Mouse (Mus musculus): ENCODE results near the gene Gramd1a. TPM values are rescaled to one million over a fixed set of nuclear protein-coding genes. Genes with fewer than 3 reads are reported as not detected.

The Gramd1a gene
- total RNA-seq, 2 experiments from 2014 or later: 25.6 to 31.4 TPM

GRCm38 (mm10) chr7:31125116-31125515 lies 30.6 kb downstream of the Gramd1a start:
- intact Hi-C loops (cut with DNase I): no loop called here
- no peak for DNase-seq

- DNase-seq: no peak
- intact Hi-C loops (cut with DNase I): no loop called here
Observed at GRCm38 (mm10) chr7:31124381-31124780, 31.3 kb downstream of the Gramd1a start.

- intact Hi-C loops (cut with DNase I): no loop called here
- no peak for DNase-seq
Observed at GRCm38 (mm10) chr7:31123697-31124096, 32.0 kb downstream of the Gramd1a start.

- no peak for DNase-seq
- intact Hi-C loops (cut with DNase I): no loop called here
Observed at GRCm38 (mm10) chr7:31122641-31123631, 32.8 kb downstream of the Gramd1a start.

- no peak for DNase-seq
- intact Hi-C loops (cut with DNase I): no loop called here
Observed at GRCm38 (mm10) chr7:31119556-31119955, 36.1 kb downstream of the Gramd1a start.

- intact Hi-C loops (cut with DNase I): no loop called here
- DNase-seq: peak; percentile 62 to 63
Observed at GRCm38 (mm10) chr7:31118486-31118885, 37.2 kb downstream of the Gramd1a start.

GRCm38 (mm10) chr7:31117465-31117864 lies 38.2 kb downstream of the Gramd1a start:
- intact Hi-C loops (cut with DNase I): no loop called here
- no peak for DNase-seq

GRCm38 (mm10) chr7:31116721-31117145 lies 39.0 kb downstream of the Gramd1a start:
- intact Hi-C loops (cut with DNase I): no loop called here

GRCm38 (mm10) chr7:31115587-31116043 lies 40.1 kb downstream of the Gramd1a start:
- DNase-seq: peak; percentile 85 to 88
- intact Hi-C loops (cut with DNase I): no loop called here

More at GRCm38 (mm10) chr7:31116721-31117145, 39.0 kb downstream of the Gramd1a start:
- DNase-seq: no peak

GRCm38 (mm10) chr7:31115182-31115581 lies 40.5 kb downstream of the Gramd1a start, which contains the start of gene Hpn:
Gene Hpn, minus strand, starts transcription at chr7:31115290.
- intact Hi-C loops (cut with DNase I): no loop called here
- DNase-seq: no peak

- no peak for DNase-seq
- intact Hi-C loops (cut with DNase I): no loop called here
Observed at GRCm38 (mm10) chr7:31114646-31115045, 41.0 kb downstream of the Gramd1a start.

GRCm38 (mm10) chr7:31113800-31114199 lies 41.9 kb downstream of the Gramd1a start:
- no peak for DNase-seq
- intact Hi-C loops (cut with DNase I): loop anchor here (2.0 kb wide), 1 partner anchor 13 kb away; the partner anchor contains the start of gene Scn1b

GRCm38 (mm10) chr7:31112036-31112435 lies 43.7 kb downstream of the Gramd1a start:
- DNase-seq: no peak
- intact Hi-C loops (cut with DNase I): loop anchor here (2.0 kb wide), 1 partner anchor 15 kb away; the partner anchor contains the start of gene Scn1b

GRCm38 (mm10) chr7:31110861-31111385 lies 44.8 kb downstream of the Gramd1a start:
- no peak for DNase-seq
- intact Hi-C loops (cut with DNase I): no loop called here

- no peak for DNase-seq
- intact Hi-C loops (cut with DNase I): no loop called here
Observed at GRCm38 (mm10) chr7:31109796-31110195, 45.9 kb downstream of the Gramd1a start.

GRCm38 (mm10) chr7:31109091-31109490 lies 46.6 kb downstream of the Gramd1a start:
- intact Hi-C loops (cut with DNase I): no loop called here
- peak; percentile 72 to 76 for DNase-seq

- intact Hi-C loops (cut with DNase I): no loop called here
- no peak for DNase-seq
Observed at GRCm38 (mm10) chr7:31107781-31108180, 47.9 kb downstream of the Gramd1a start.

- intact Hi-C loops (cut with DNase I): no loop called here
- no peak for DNase-seq
Observed at GRCm38 (mm10) chr7:31106166-31106565, 49.5 kb downstream of the Gramd1a start.

GRCm38 (mm10) chr7:31105061-31105768 lies 50.5 kb downstream of the Gramd1a start:
- intact Hi-C loops (cut with DNase I): loop anchor here (2.0 kb wide), 2 partner anchors 22 to 72 kb away; partner anchors contain the start of gene Scn1b
- DNase-seq: peak; percentile 65 to 84

- intact Hi-C loops (cut with DNase I): no loop called here
- DNase-seq: no peak
Observed at GRCm38 (mm10) chr7:31100786-31101185, 54.9 kb downstream of the Gramd1a start.

- no peak for DNase-seq
- intact Hi-C loops (cut with DNase I): no loop called here
Observed at GRCm38 (mm10) chr7:31099612-31099982, 56.1 kb downstream of the Gramd1a start.
